Mouse (Mus musculus) liver, embryonic 12.5 days (tissue): Measurements from ENCODE around the gene Gna12. TPM values are rescaled to one million over a fixed set of nuclear protein-coding genes. Genes with fewer than 3 reads are reported as not detected.

Source experiments
- ATAC-seq: fragments of 200-750 bp; cut with Nextera tagmentation; 2 replicates; pipeline ENCODE4 v1.8.0; 2017; ENCODE audit warnings: moderate number of reproducible peaks, mild to moderate bottlenecking, moderate library complexity
- H3K27ac ChIP-seq: fragments of 300-500 bp; sonication (generic); 2 replicates; pipeline ENCODE4 v1.5.1; 2016; ENCODE audit warnings: mild to moderate bottlenecking
- H3K27me3 ChIP-seq: fragments of 300-500 bp; sonication (generic); replicated peaks from 2 replicates; pipeline ENCODE4 v1.6.1; 2016; ENCODE audit warnings: mild to moderate bottlenecking, moderate library complexity
- H3K36me3 ChIP-seq: fragments of 300-500 bp; sonication (generic); 2 replicates; pipeline ENCODE4 v1.6.1; 2016; ENCODE audit warnings: mild to moderate bottlenecking, moderate library complexity
- H3K4me1 ChIP-seq: fragments of 300-500 bp; sonication (generic); 2 replicates; pipeline ENCODE4 v1.6.1; 2016
- H3K4me2 ChIP-seq: fragments of 300-500 bp; sonication (generic); 2 replicates; pipeline ENCODE4 v1.6.1; 2016; ENCODE audit warnings: mild to moderate bottlenecking, moderate library complexity
- H3K4me3 ChIP-seq: fragments of 300-500 bp; sonication (generic); 2 replicates; pipeline ENCODE4 v1.5.1; 2016; ENCODE audit warnings: mild to moderate bottlenecking, moderate library complexity
- H3K9ac ChIP-seq: fragments of 300-500 bp; sonication (generic); 2 replicates; pipeline ENCODE4 v1.6.1; 2016; ENCODE audit warnings: mild to moderate bottlenecking, moderate library complexity
- H3K9me3 ChIP-seq: fragments of 300-500 bp; sonication (generic); replicated peaks from 2 replicates; pipeline ENCODE4 v1.6.1; 2016; ENCODE audit warnings: mild to moderate bottlenecking, moderate library complexity
- WGBS: fragments of 180-500 bp; shearing (Covaris S2); methylation state at CpG from one replicate; pipeline ENCODE4 v1.1.7; 2016; ENCODE audit not compliant: insufficient replicate concordance; 5-methylcytosine and 5-hydroxymethylcytosine counted together
- polyA plus RNA-seq: library from polyadenylated mRNA; unstranded; fragments of >200 nt; fragmentation: Nextera tagmentation; extraction: Ambion mirVana; gene quantifications from 2 replicates; pipeline ENCODE4 v1.2.1, GENCODE M21; 2016

The Gna12 gene
- polyA plus RNA-seq, 1 experiment from 2014 or later, result 33.8 TPM

- H3K9ac ChIP-seq, result no peak overlapping the region
- H3K4me2 ChIP-seq, result no peak overlapping the region
- H3K36me3 ChIP-seq, result 0 out of 2 replicates have a peak, but pooled peaks cover 3% of the 10 kb centered on the region
- H3K27ac ChIP-seq, result no peak overlapping the region
- H3K4me3 ChIP-seq, result no peak overlapping the region
- H3K27me3 ChIP-seq, result no peaks in the 10 kb centered on the region; the same call in 1 of the 2 replicates
- peaks cover 11% of the 10 kb centered on the region for H3K4me1 ChIP-seq
- H3K9me3 ChIP-seq, result peaks cover 6% of the 10 kb centered on the region
- 63% methylated on average over 10 of the region's 10 CpGs for WGBS
- ATAC-seq, result no peak
Observed at GRCm38 (mm10) chr5:140748425-140748824, 81.8 kb downstream of the Gna12 start.

- Histone ChIP-seq H3K9me3 (no peaks in the 10 kb centered on the region), H3K4me3 (no peak overlapping the region), H3K36me3 (no peaks in the 10 kb centered on the region), H3K4me1 (peaks cover 3% of the 10 kb centered on the region; the same call in 1 of the 2 replicates), H3K27ac (no peak overlapping the region), H3K27me3 (peaks cover under 1% of the 10 kb centered on the region; the same call in 1 of the 2 replicates), H3K4me2 (no peak overlapping the region), H3K9ac (no peak overlapping the region)
- no peak for ATAC-seq
- WGBS, result 32% methylated on average over 12 of the region's 12 CpGs
Observed at GRCm38 (mm10) chr5:140743706-140744131, 86.5 kb downstream of the Gna12 start.

- H3K27me3 ChIP-seq, result peaks cover 19% of the 10 kb centered on the region
- no peak overlapping the region for H3K4me3 ChIP-seq
- H3K4me1 ChIP-seq, result no peaks in the 10 kb centered on the region
- H3K4me2 ChIP-seq, result no peak overlapping the region
- 0 out of 2 replicates have a peak, but pooled peaks have one; percentile 40 for ATAC-seq
- no peak overlapping the region for H3K27ac ChIP-seq
- no peak overlapping the region for H3K9ac ChIP-seq
- no peaks in the 10 kb centered on the region for H3K36me3 ChIP-seq
- H3K9me3 ChIP-seq, result no peaks in the 10 kb centered on the region
Observed at GRCm38 (mm10) chr5:140741877-140742276, 88.4 kb downstream of the Gna12 start.

GRCm38 (mm10) chr5:140741040-140741439, 89.2 kb downstream of the Gna12 start:
- ATAC-seq, result no peak
- Histone ChIP-seq H3K4me1 (peaks cover 2% of the 10 kb centered on the region; the same call in 1 of the 2 replicates), H3K4me3 (no peak overlapping the region), H3K27ac (no peak overlapping the region), H3K9me3 (no peaks in the 10 kb centered on the region), H3K36me3 (no peaks in the 10 kb centered on the region), H3K9ac (no peak overlapping the region), H3K4me2 (no peak overlapping the region), H3K27me3 (peaks cover 27% of the 10 kb centered on the region)
- 68% methylated on average over 11 of the region's 11 CpGs for WGBS

GRCm38 (mm10) chr5:140739813-140740212, 90.4 kb downstream of the Gna12 start:
- no peak overlapping the region for H3K27ac ChIP-seq
- H3K36me3 ChIP-seq, result no peaks in the 10 kb centered on the region
- H3K4me1 ChIP-seq, result peaks cover 12% of the 10 kb centered on the region
- H3K4me3 ChIP-seq, result no peak overlapping the region
- ATAC-seq, result no peak
- no peak overlapping the region for H3K4me2 ChIP-seq
- no peaks in the 10 kb centered on the region for H3K9me3 ChIP-seq
- no peak overlapping the region for H3K9ac ChIP-seq
- 51% methylated on average over 12 of the region's 12 CpGs for WGBS
- peaks cover 39% of the 10 kb centered on the region for H3K27me3 ChIP-seq

- ATAC-seq, result no peak
- peaks cover 54% of the 10 kb centered on the region for H3K27me3 ChIP-seq
- no peaks in the 10 kb centered on the region for H3K9me3 ChIP-seq
- no peak overlapping the region for H3K9ac ChIP-seq
- H3K4me1 ChIP-seq, result peaks cover 12% of the 10 kb centered on the region
- no peak overlapping the region for H3K27ac ChIP-seq
- H3K4me2 ChIP-seq, result peak overlapping the region; percentile 55
- no peaks in the 10 kb centered on the region for H3K36me3 ChIP-seq
- WGBS, result 8% methylated on average over 13 of the region's 13 CpGs
- H3K4me3 ChIP-seq, result peak overlapping the region; percentile 21
Observed at GRCm38 (mm10) chr5:140736166-140736565, 94.1 kb downstream of the Gna12 start.

- no peaks in the 10 kb centered on the region for H3K36me3 ChIP-seq
- no peak overlapping the region for H3K27ac ChIP-seq
- H3K4me3 ChIP-seq, result peak overlapping the region; percentile 21
- H3K9ac ChIP-seq, result no peak overlapping the region
- H3K4me2 ChIP-seq, result peak overlapping the region; percentile 55
- ATAC-seq, result peak; percentile 27
- H3K27me3 ChIP-seq, result peaks cover 54% of the 10 kb centered on the region
- WGBS, result under 1% methylated on average over 22 of the region's 22 CpGs
- H3K9me3 ChIP-seq, result no peaks in the 10 kb centered on the region
- H3K4me1 ChIP-seq, result peaks cover 12% of the 10 kb centered on the region
Observed at GRCm38 (mm10) chr5:140735297-140735696, 94.9 kb downstream of the Gna12 start.

- Histone ChIP-seq H3K9ac (no peak overlapping the region), H3K36me3 (no peaks in the 10 kb centered on the region), H3K27ac (no peak overlapping the region), H3K9me3 (no peaks in the 10 kb centered on the region), H3K4me3 (no peak overlapping the region), H3K4me1 (peaks cover 12% of the 10 kb centered on the region), H3K27me3 (peaks cover 50% of the 10 kb centered on the region), H3K4me2 (no peak overlapping the region)
- WGBS, result 37% methylated on average over 3 of the region's 3 CpGs
- no peak for ATAC-seq
Observed at GRCm38 (mm10) chr5:140733336-140733735, 96.9 kb downstream of the Gna12 start.

GRCm38 (mm10) chr5:140732195-140732594, 98.0 kb downstream of the Gna12 start:
- no peak for ATAC-seq
- Histone ChIP-seq H3K4me1 (peaks cover 17% of the 10 kb centered on the region), H3K27ac (no peak overlapping the region), H3K27me3 (peaks cover 38% of the 10 kb centered on the region), H3K36me3 (no peaks in the 10 kb centered on the region), H3K9ac (no peak overlapping the region), H3K9me3 (no peaks in the 10 kb centered on the region), H3K4me3 (no peak overlapping the region), H3K4me2 (no peak overlapping the region)
- WGBS, result 48% methylated on average over 4 of the region's 4 CpGs

GRCm38 (mm10) chr5:140731040-140731797, 99.0 kb downstream of the Gna12 start:
- WGBS, result 40% methylated on average over 11 of the region's 11 CpGs
- H3K9me3 ChIP-seq, result no peaks in the 10 kb centered on the region
- no peak overlapping the region for H3K4me3 ChIP-seq
- peaks cover 29% of the 10 kb centered on the region for H3K27me3 ChIP-seq
- H3K9ac ChIP-seq, result no peak overlapping the region
- no peak for ATAC-seq
- no peaks in the 10 kb centered on the region for H3K36me3 ChIP-seq
- H3K27ac ChIP-seq, result no peak overlapping the region
- peaks cover 26% of the 10 kb centered on the region for H3K4me1 ChIP-seq
- no peak overlapping the region for H3K4me2 ChIP-seq

GRCm38 (mm10) chr5:140726946-140727740, 103.1 kb downstream of the Gna12 start:
- H3K27me3 ChIP-seq, result peaks cover 7% of the 10 kb centered on the region
- H3K9me3 ChIP-seq, result no peaks in the 10 kb centered on the region
- WGBS, result 60% methylated on average over 17 of the region's 17 CpGs
- no peak overlapping the region for H3K4me2 ChIP-seq
- peaks cover 18% of the 10 kb centered on the region for H3K4me1 ChIP-seq
- H3K4me3 ChIP-seq, result no peak overlapping the region
- no peaks in the 10 kb centered on the region for H3K36me3 ChIP-seq
- no peak for ATAC-seq
- H3K9ac ChIP-seq, result no peak overlapping the region
- no peak overlapping the region for H3K27ac ChIP-seq
